Mouse (Mus musculus): ENCODE measurements around the gene Adam30. TPM values are rescaled to one million over a fixed set of nuclear protein-coding genes. Genes with fewer than 3 reads are reported as not detected.

Adam30 gene
- polyA plus RNA-seq (2012) = 0.02 and 0.03 TPM in 2 replicates

GRCm38 (mm10) chr3:98160330-98160729 lies at the start of gene Adam30:
Gene Adam30 (plus strand): TSS chr3:98160630.

Other genes starting within 250 kb of the Adam30 start
- gene Notch2, start 147.1 kb upstream of the Adam30 start, polyA plus RNA-seq (2012) = 19.9 and 27.4 TPM in 2 replicates
- gene Reg4, start 61.5 kb downstream of the Adam30 start, polyA plus RNA-seq (2012) = not detected in 2 replicates
- gene Hmgcs2, start 119.8 kb downstream of the Adam30 start, polyA plus RNA-seq (2012) = 0.06 and 0.22 TPM in 2 replicates
- 296 and 349 TPM in 2 replicates for gene Phgdh, start 179.4 kb downstream of the Adam30 start, polyA plus RNA-seq (2012)
- 0.32 and 0.35 TPM in 2 replicates for gene Zfp697, start 221.8 kb downstream of the Adam30 start, polyA plus RNA-seq (2012)